Mouse (Mus musculus): ENCODE results near the gene Pdzk1ip1. TPM values are rescaled to one million over a fixed set of nuclear protein-coding genes. Genes with fewer than 3 reads are reported as not detected.
A peak's percentile ranks its signal among the peaks of the same experiment; 100 is the strongest.

Pdzk1ip1 gene
- total and polyA plus RNA-seq, 3 experiments: 0.14 TPM; not detected in 2

DNA sequence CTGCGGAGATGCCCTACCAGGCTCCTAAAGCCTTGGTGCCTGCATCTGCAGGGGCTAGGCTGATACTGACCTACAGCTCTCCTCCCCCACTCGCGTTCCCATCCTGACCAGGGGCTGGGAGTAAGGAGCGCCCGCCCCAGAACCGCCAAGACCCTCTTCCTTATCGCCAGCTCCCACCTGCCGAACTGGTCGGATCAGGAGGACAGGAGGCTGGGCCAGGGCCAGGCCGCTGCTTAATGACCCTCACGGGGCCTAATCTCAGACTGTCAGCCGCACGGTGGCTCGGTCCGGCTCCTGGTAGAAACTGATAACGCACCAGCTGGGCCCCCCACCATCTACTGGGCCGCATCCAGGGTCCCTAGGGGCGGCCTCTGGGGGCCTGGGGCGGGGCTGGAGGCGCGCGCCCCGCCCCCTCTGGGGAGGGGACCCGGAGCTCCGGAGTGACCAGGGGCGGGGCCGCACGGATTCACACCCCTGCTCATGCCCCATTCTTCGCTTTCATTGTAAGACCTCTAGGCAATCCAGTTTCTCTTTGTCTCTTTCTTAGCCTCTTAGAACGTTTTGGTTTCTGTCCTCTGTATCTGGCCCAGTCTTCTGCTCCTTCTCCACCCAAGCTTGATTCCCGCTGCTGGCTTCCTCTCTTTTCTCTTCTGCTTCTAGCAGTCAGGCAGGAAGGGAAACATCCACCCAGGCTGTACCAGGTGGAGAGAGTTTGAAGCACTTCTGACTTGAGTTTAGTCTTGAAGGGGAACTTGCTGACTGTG is 7.3 kb downstream of the Pdzk1ip1 start:
- no peaks in the 10 kb centered on the region for H3K27me3 ChIP-seq (ENCODE audit: control insufficient read depth in 1 of 2, insufficient read depth in 2 of 2, low read length in 2 of 2)
- H3K27ac ChIP-seq (ENCODE audit: control insufficient read depth, low read depth, low read length): peak overlapping the region; percentile 73
- H3K9me3 ChIP-seq (replicated peaks; ENCODE audit: insufficient read depth, low read length): no peaks in the 10 kb centered on the region
- H3K9ac ChIP-seq (ENCODE audit: control insufficient read depth, low read depth, low read length, poor library complexity, severe bottlenecking): peak overlapping the region; percentile 57
- peaks cover 3 to 39% of the 10 kb centered on the region in 2 experiments for H3K4me1 ChIP-seq (ENCODE audit: control insufficient read depth in 1 of 2, insufficient read depth in 2 of 2, low read length in 2 of 2)
- H3K4me3 ChIP-seq (ENCODE audit: control insufficient read depth in 1 of 2, insufficient read depth in 1 of 2, low read depth in 2 of 2, low read length in 2 of 2): peak overlapping the region; percentile 43 to 53
- H3K79me2 ChIP-seq (ENCODE audit: control insufficient read depth, insufficient read depth, low read length, poor library complexity): no peaks in the 10 kb centered on the region
- DNase-seq (ENCODE audit: low read depth, low spot score): peak; percentile 86
- H3K36me3 ChIP-seq (ENCODE audit: control insufficient read depth in 1 of 2, insufficient read depth in 2 of 2, low read length in 2 of 2): peaks cover 0 to 14% of the 10 kb centered on the region in 2 experiments; a peak in 2 of 4 replicates
- TF ChIP-seq MEF2A (IDR thresholded peaks at IDR 0.05; ENCODE audit: extremely low read depth, insufficient replicate concordance, low read depth, low read length, poor library complexity, severe bottlenecking): 0 out of 2 replicates have a peak, but pooled peaks have one; percentile 21
- TF ChIP-seq USF1 (IDR thresholded peaks at IDR 0.05; ENCODE audit: low read depth, low read length): peak; percentile 40; the same call in 1 of the 2 replicates
- no peak for TF ChIP-seq CTCF (IDR thresholded peaks at IDR 0.05 in 2 of 3, conservative IDR thresholded peaks at IDR 0.05 in 1 of 3; ENCODE audit: control insufficient read depth in 1 of 3, insufficient read depth in 1 of 3, low read depth in 2 of 3, low read length in 3 of 3, poor library complexity in 1 of 3, severe bottlenecking in 1 of 3)
- TF ChIP-seq MYB (IDR thresholded peaks at IDR 0.05; ENCODE audit: low read depth, low read length): 0 out of 2 replicates have a peak, but pooled peaks have one; percentile 52
- peak; percentile 86 to 97 for TF ChIP-seq EP300 (IDR thresholded peaks at IDR 0.05; ENCODE audit: low read depth in 1 of 2, low read length in 2 of 2)
- TF ChIP-seq ZKSCAN1 (IDR thresholded peaks at IDR 0.05; ENCODE audit: low read depth, low read length): no peak
- TF ChIP-seq BHLHE40 (IDR thresholded peaks at IDR 0.05; ENCODE audit: borderline replicate concordance, low read depth, low read length): no peak; the same call in 1 of the 2 replicates
- peak; percentile 98 for TF ChIP-seq TAL1 (IDR thresholded peaks at IDR 0.05; ENCODE audit: low read length)
- peak; percentile 82; the same call in 1 of the 2 replicates for TF ChIP-seq MAZ (IDR thresholded peaks at IDR 0.05; ENCODE audit: low read depth, low read length)
- TF ChIP-seq CHD2 (IDR thresholded peaks at IDR 0.05; ENCODE audit: low read length): no peak
- no peak for TF ChIP-seq POLR2AphosphoS5 (IDR thresholded peaks at IDR 0.05; ENCODE audit: borderline replicate concordance, low read depth, low read length)
- no peak; the same call in 1 of the 2 replicates for TF ChIP-seq KAT2A (conservative IDR thresholded peaks at IDR 0.05; ENCODE audit: low read depth, low read length)
- no peak for TF ChIP-seq GABPA (IDR thresholded peaks at IDR 0.05; ENCODE audit: low read depth, low read length)
- peak; percentile 57 for TF ChIP-seq SIN3A (IDR thresholded peaks at IDR 0.05; ENCODE audit: low read length)
- TF ChIP-seq POLR2AphosphoS2 (IDR thresholded peaks at IDR 0.05; ENCODE audit: low read length): peak; percentile 51; the same call in 1 of the 2 replicates
- TF ChIP-seq RAD21 (IDR thresholded peaks at IDR 0.05; ENCODE audit: low read depth, low read length): no peak
- 0 out of 4 replicates have a peak, but pooled peaks of 1 of the 2 experiments have one; percentile 17 for TF ChIP-seq POLR2A (IDR thresholded peaks at IDR 0.05; ENCODE audit: control insufficient read depth in 1 of 2, insufficient read depth in 1 of 2, low read depth in 1 of 2, low read length in 2 of 2, poor library complexity in 1 of 2)
- TF ChIP-seq E2F4 (IDR thresholded peaks at IDR 0.05; ENCODE audit: borderline replicate concordance, low read depth, low read length): no peak
- TF ChIP-seq MYC (IDR thresholded peaks at IDR 0.05; ENCODE audit: low read depth, low read length): no peak; the same call in 1 of the 2 replicates
- TF ChIP-seq ZMIZ1 (IDR thresholded peaks at IDR 0.05; ENCODE audit: low read depth, low read length): no peak
- TF ChIP-seq NELFE (IDR thresholded peaks at IDR 0.05; ENCODE audit: low read depth, low read length): no peak; the same call in none of the 2 replicates
- 0 out of 2 replicates have a peak, but pooled peaks have one; percentile 28 for TF ChIP-seq NRF1 (IDR thresholded peaks at IDR 0.05; ENCODE audit: insufficient read depth, low read depth, low read length, poor library complexity, severe bottlenecking)
- TF ChIP-seq JUND (IDR thresholded peaks at IDR 0.05; ENCODE audit: low read depth, low read length): no peak
- peak; percentile 99 for TF ChIP-seq TCF12 (IDR thresholded peaks at IDR 0.05; ENCODE audit: low read depth, low read length)
- TF ChIP-seq TBP (IDR thresholded peaks at IDR 0.05; ENCODE audit: low read depth, low read length): 0 out of 2 replicates have a peak, but pooled peaks have one; percentile 10
- TF ChIP-seq ETS1 (IDR thresholded peaks at IDR 0.05; ENCODE audit: low read depth, low read length): peak; percentile 93
- no peak for TF ChIP-seq ZNF384 (IDR thresholded peaks at IDR 0.05; ENCODE audit: low read depth, low read length)
- peak; percentile 47; the same call in 1 of the 2 replicates for TF ChIP-seq MAX (IDR thresholded peaks at IDR 0.05; ENCODE audit: low read length)
- no peak; the same call in 1 of the 2 replicates for TF ChIP-seq CHD1 (IDR thresholded peaks at IDR 0.05; ENCODE audit: low read depth, low read length)
- TF ChIP-seq ZC3H11A (IDR thresholded peaks at IDR 0.05; ENCODE audit: low read depth, low read length): no peak
- no peak for TF ChIP-seq UBTF (IDR thresholded peaks at IDR 0.05; ENCODE audit: borderline replicate concordance, insufficient read depth, low read depth, low read length)
- TF ChIP-seq USF2 (IDR thresholded peaks at IDR 0.05; ENCODE audit: borderline replicate concordance in 1 of 2, insufficient read depth in 1 of 2, low read depth in 1 of 2, low read length in 2 of 2): no peak
- no peak for TF ChIP-seq SMC3 (IDR thresholded peaks at IDR 0.05; ENCODE audit: low read depth, low read length)
- peak; percentile 81 for TF ChIP-seq GATA1 (IDR thresholded peaks at IDR 0.05; ENCODE audit: low read depth, low read length)
- TF ChIP-seq HCFC1 (IDR thresholded peaks at IDR 0.05; ENCODE audit: low read depth, low read length): no peak; the same call in 1 of the 2 replicates
